In genomic region chr7:66080231-66080613, GRCm38 (mm10) we compare ENCODE assay signal across 8 mouse cellular contexts. TPM values are rescaled to one million over a fixed set of nuclear protein-coding genes. Genes with fewer than 3 reads are reported as not detected.
DNase-seq lines count a peak whose midpoint lies in the region; ATAC-seq lines count a peak whose summit lies in the region.

No protein-coding gene starts in this region.

- peaks cover 30% of the 10 kb centered on the region for H3K4me1 ChIP-seq in kidney, embryonic 16.5 days (ENCODE audit: insufficient read depth, low read length)
- peaks cover 12% of the 10 kb centered on the region for H3K4me1 ChIP-seq in heart, embryonic 16.5 days (ENCODE audit: control insufficient read depth, insufficient read depth, low read length)

- no peak overlapping the region for H3K27ac ChIP-seq in kidney, embryonic 16.5 days (ENCODE audit: low read length)
- no peak overlapping the region; the same call in 1 of the 2 replicates for H3K27ac ChIP-seq in heart, embryonic 16.5 days (ENCODE audit: low read length)

- peaks cover 40% of the 10 kb centered on the region for H3K36me3 ChIP-seq in kidney, embryonic 16.5 days (ENCODE audit: insufficient read depth, low read length)
- H3K36me3 ChIP-seq in heart, embryonic 16.5 days (ENCODE audit: control insufficient read depth, insufficient read depth), result peaks cover 34% of the 10 kb centered on the region

- no peaks in the 10 kb centered on the region for H3K27me3 ChIP-seq in kidney, embryonic 16.5 days (ENCODE audit: insufficient read depth, low read length)
- no peaks in the 10 kb centered on the region for H3K27me3 ChIP-seq in heart, embryonic 16.5 days (ENCODE audit: control insufficient read depth, insufficient read depth, low read length)

- peak overlapping the region; percentile 74 for H3K9ac ChIP-seq in kidney, embryonic 16.5 days (replicated peaks; ENCODE audit: low read length)
- peak overlapping the region; percentile 90 for H3K9ac ChIP-seq in heart, embryonic 16.5 days (ENCODE audit: low read length)

- 48% methylated on average over 5 of the region's 5 CpGs for WGBS in kidney, embryonic 16.5 days
- WGBS in heart, embryonic 16.5 days, result 36% methylated on average over 5 of the region's 5 CpGs

- H3K9me3 ChIP-seq in kidney, embryonic 16.5 days (ENCODE audit: low read length), result no peaks in the 10 kb centered on the region
- no peaks in the 10 kb centered on the region for H3K9me3 ChIP-seq in heart, embryonic 16.5 days (replicated peaks; ENCODE audit: control insufficient read depth, low read length)

- H3K4me2 ChIP-seq in kidney, embryonic 16.5 days (replicated peaks; ENCODE audit: low read depth, low read length), result peak overlapping the region; percentile 84
- peak overlapping the region; percentile 89 for H3K4me2 ChIP-seq in heart, embryonic 16.5 days (ENCODE audit: low read depth, low read length)

- H3K4me3 ChIP-seq in kidney, embryonic 16.5 days (ENCODE audit: low read length), result peak overlapping the region; percentile 74
- H3K4me3 ChIP-seq in heart, embryonic 16.5 days (ENCODE audit: low read length), result peak overlapping the region; percentile 87

- ATAC-seq in kidney, embryonic 16.5 days (ENCODE audit: low FRiP score, low TSS enrichment), result no peak
- no peak for ATAC-seq in heart, embryonic 16.5 days (replicated peaks; ENCODE audit: extremely low read depth, insufficient read depth, low FRiP score)
- peak; percentile 30; the same call in 1 of the 2 replicates for ATAC-seq in megakaryocyte progenitor cell, adult 5-6 weeks (replicated peaks; ENCODE audit: poor library complexity)
- ATAC-seq in monocyte, adult 5-6 weeks (replicated peaks; ENCODE audit: insufficient number of reproducible peaks, low FRiP score, low TSS enrichment, poor library complexity, severe bottlenecking), result no peak

- no peak for DNase-seq in kidney, postnatal 36 days
- peak; percentile 22 for DNase-seq in ZHBTc4 (ENCODE audit: low read depth, low spot score)
- no peak for DNase-seq in cerebellum, adult 11 months
- DNase-seq in cerebellum, postnatal 25 days, result no peak

RNA-seq across cellular contexts. Expression of gene Selenos, which starts 0.8 kb away (rescaled TPM):
- polyA plus RNA-seq in kidney, embryonic 16.5 days (2015; fragmentation: Nextera tagmentation; extraction: Ambion mirVana), result 111 and 125 TPM in 2 replicates
- 67.0 and 75.8 TPM in 2 replicates for polyA plus RNA-seq in heart, embryonic 16.5 days (2015; fragmentation: Nextera tagmentation; extraction: Ambion mirVana)
- 161 and 177 TPM in 2 replicates for total RNA-seq in megakaryocyte progenitor cell, adult 5-6 weeks (2015)
- 126 and 144 TPM in 2 replicates for total RNA-seq in megakaryocyte progenitor cell, adult 5-6 weeks (2017)
- 102 to 127 TPM (median 106 TPM) in 3 replicates for total RNA-seq in monocyte, adult 5-6 weeks (2017)

RNA-seq across cellular contexts. Expression of gene Snrpa1, which starts 21.4 kb away (rescaled TPM):
- polyA plus RNA-seq in kidney, embryonic 16.5 days (2015; fragmentation: Nextera tagmentation; extraction: Ambion mirVana), result 159 and 167 TPM in 2 replicates
- polyA plus RNA-seq in heart, embryonic 16.5 days (2015; fragmentation: Nextera tagmentation; extraction: Ambion mirVana), result 89.4 and 99.8 TPM in 2 replicates
- total RNA-seq in megakaryocyte progenitor cell, adult 5-6 weeks (2015), result 118 and 130 TPM in 2 replicates
- total RNA-seq in megakaryocyte progenitor cell, adult 5-6 weeks (2017), result 108 and 134 TPM in 2 replicates
- total RNA-seq in monocyte, adult 5-6 weeks (2017), result 41.2 to 67.4 TPM (median 61.4 TPM) in 3 replicates

RNA-seq across cellular contexts. Expression of gene Chsy1, which starts 29.1 kb away (rescaled TPM):
- 13.4 and 13.9 TPM in 2 replicates for polyA plus RNA-seq in kidney, embryonic 16.5 days (2015; fragmentation: Nextera tagmentation; extraction: Ambion mirVana)
- polyA plus RNA-seq in heart, embryonic 16.5 days (2015; fragmentation: Nextera tagmentation; extraction: Ambion mirVana), result 10.8 and 11.5 TPM in 2 replicates
- 37.9 and 38.3 TPM in 2 replicates for total RNA-seq in megakaryocyte progenitor cell, adult 5-6 weeks (2015)
- total RNA-seq in megakaryocyte progenitor cell, adult 5-6 weeks (2017), result 62.1 and 68.0 TPM in 2 replicates
- 91.3 to 286 TPM (median 103 TPM) in 3 replicates for total RNA-seq in monocyte, adult 5-6 weeks (2017)

RNA-seq across cellular contexts. Expression of gene Gm45213, which starts 36.8 kb away (rescaled TPM):
- not detected in 2 replicates for polyA plus RNA-seq in kidney, embryonic 16.5 days (2015; fragmentation: Nextera tagmentation; extraction: Ambion mirVana)
- not detected in 2 replicates for polyA plus RNA-seq in heart, embryonic 16.5 days (2015; fragmentation: Nextera tagmentation; extraction: Ambion mirVana)
- not detected in 2 replicates for total RNA-seq in megakaryocyte progenitor cell, adult 5-6 weeks (2015)
- total RNA-seq in megakaryocyte progenitor cell, adult 5-6 weeks (2017), result not detected in 2 replicates
- not detected in 3 replicates for total RNA-seq in monocyte, adult 5-6 weeks (2017)
